Comparison of ENCODE assay signal across 7 mouse cellular contexts in genomic region chr8:47411994-47412695, GRCm38 (mm10). TPM values are rescaled to one million over a fixed set of nuclear protein-coding genes. Genes with fewer than 3 reads are reported as not detected.
A peak's percentile ranks its signal among the peaks of the same experiment; 100 is the strongest.
DNase-seq lines count a peak whose midpoint lies in the region; ATAC-seq and TF ChIP-seq lines count a peak whose summit lies in the region.

No protein-coding gene starts in this region.

- peak; percentile 25 for DNase-seq in ES-E14 (ENCODE audit: low read depth, low spot score)
- DNase-seq in brain, embryonic 14.5 days (ENCODE audit: low read depth): peak; percentile 23
- no peak for DNase-seq in heart, postnatal 0 days (ENCODE audit: low spot score)
- DNase-seq in limb, embryonic 11.5 days (ENCODE audit: low spot score): peak; percentile 61
- no peak for DNase-seq in c-Kit-positive CD71-positive TER-119-positive erythroid progenitor cells, embryonic 14.5 days (ENCODE audit: low spot score)
- DNase-seq in right cerebral cortex, postnatal 14 days: no peak

- H3K9me3 ChIP-seq in ES-E14 (ENCODE audit: control insufficient read depth, insufficient read depth, low read depth, low read length): no peaks in the 10 kb centered on the region
- H3K9me3 ChIP-seq in heart, postnatal 0 days (replicated peaks; ENCODE audit: control insufficient read depth, low read length): no peaks in the 10 kb centered on the region
- no peaks in the 10 kb centered on the region for H3K9me3 ChIP-seq in limb, embryonic 11.5 days (ENCODE audit: control insufficient read depth, low read length)
- H3K9me3 ChIP-seq in midbrain, embryonic 15.5 days: no peaks in the 10 kb centered on the region

- no peaks in the 10 kb centered on the region for H3K4me1 ChIP-seq in ES-E14 (ENCODE audit: control insufficient read depth in 2 of 2, insufficient read depth in 2 of 2, low read length in 2 of 2, poor library complexity in 1 of 2)
- 0 out of 2 replicates have a peak, but pooled peaks cover 4% of the 10 kb centered on the region for H3K4me1 ChIP-seq in heart, postnatal 0 days (ENCODE audit: control insufficient read depth, insufficient read depth)
- peaks cover 10% of the 10 kb centered on the region; the same call in 1 of the 2 replicates for H3K4me1 ChIP-seq in limb, embryonic 11.5 days (ENCODE audit: control insufficient read depth, insufficient read depth, low read length)
- peaks cover 22% of the 10 kb centered on the region for H3K4me1 ChIP-seq in midbrain, embryonic 15.5 days

- 2% methylated on average over 41 of the region's 43 CpGs for WGBS in heart, postnatal 0 days
- under 1% methylated on average over 43 of the region's 43 CpGs for WGBS in limb, embryonic 11.5 days
- WGBS in midbrain, embryonic 15.5 days: under 1% methylated on average over 43 of the region's 43 CpGs

- in situ Hi-C loops in ES-E14 (cut with MboI; ENCODE audit: low sequenced_read_pairs in 2 of 2, unreplicated experiment in 2 of 2): no loop called here

- peak overlapping the region; percentile 54; the same call in 1 of the 2 replicates for H3K9ac ChIP-seq in ES-E14 (ENCODE audit: insufficient read depth, low read depth, low read length, poor library complexity, severe bottlenecking)
- peak overlapping the region; percentile 60 for H3K9ac ChIP-seq in heart, postnatal 0 days (replicated peaks; ENCODE audit: low read depth, low read length)
- no peak overlapping the region for H3K9ac ChIP-seq in limb, embryonic 11.5 days (ENCODE audit: low read length)
- peak overlapping the region; percentile 10; the same call in 1 of the 2 replicates for H3K9ac ChIP-seq in midbrain, embryonic 15.5 days

- no peak for TF ChIP-seq CTCF in brain, embryonic 14.5 days (IDR thresholded peaks at IDR 0.05; ENCODE audit: borderline replicate concordance, extremely low read depth, insufficient read depth, insufficient read length)
- TF ChIP-seq CTCF in heart, postnatal 0 days (IDR thresholded peaks at IDR 0.05; ENCODE audit: low read depth): no peak

- no peak for TF ChIP-seq POLR2A in brain, embryonic 14.5 days (IDR thresholded peaks at IDR 0.05; ENCODE audit: borderline replicate concordance, extremely low read depth, insufficient read depth, insufficient read length, poor library complexity, severe bottlenecking)

- no peak overlapping the region for H3K27ac ChIP-seq in ES-E14 (ENCODE audit: insufficient read depth, low read depth, low read length, poor library complexity, severe bottlenecking)
- 0 out of 2 replicates have a peak overlapping the region, but pooled peaks have one; percentile 63 for H3K27ac ChIP-seq in heart, postnatal 0 days (ENCODE audit: low read depth)
- H3K27ac ChIP-seq in limb, embryonic 11.5 days (replicated peaks; ENCODE audit: low read depth, low read length): no peak overlapping the region
- H3K27ac ChIP-seq in midbrain, embryonic 15.5 days: no peak overlapping the region

- H3K4me3 ChIP-seq in ES-E14 (ENCODE audit: insufficient read depth in 1 of 2, low read depth in 1 of 2, low read length in 2 of 2, poor library complexity in 1 of 2, severe bottlenecking in 1 of 2): peak overlapping the region; percentile 81 to 83
- peak overlapping the region; percentile 78 for H3K4me3 ChIP-seq in heart, postnatal 0 days (ENCODE audit: low read depth, low read length)
- peak overlapping the region; percentile 56 for H3K4me3 ChIP-seq in limb, embryonic 11.5 days (ENCODE audit: low read depth, low read length)
- H3K4me3 ChIP-seq in midbrain, embryonic 15.5 days: peak overlapping the region; percentile 52

- H3K4me2 ChIP-seq in heart, postnatal 0 days (ENCODE audit: low read depth, low read length): peak overlapping the region; percentile 78
- peak overlapping the region; percentile 93 for H3K4me2 ChIP-seq in limb, embryonic 11.5 days (ENCODE audit: low read depth, severe bottlenecking)
- peak overlapping the region; percentile 98 for H3K4me2 ChIP-seq in midbrain, embryonic 15.5 days

- H3K27me3 ChIP-seq in heart, postnatal 0 days (ENCODE audit: control insufficient read depth, insufficient read depth, low read length): peaks cover 50% of the 10 kb centered on the region
- H3K27me3 ChIP-seq in limb, embryonic 11.5 days (ENCODE audit: control insufficient read depth, insufficient read depth, low read length): peaks cover 51% of the 10 kb centered on the region
- H3K27me3 ChIP-seq in midbrain, embryonic 15.5 days (replicated peaks): peaks cover 62% of the 10 kb centered on the region

- ATAC-seq in heart, postnatal 0 days (ENCODE audit: insufficient read depth, low read depth): peak; percentile 2; the same call in 1 of the 2 replicates
- no peak for ATAC-seq in limb, embryonic 11.5 days (ENCODE audit: insufficient number of reproducible peaks, low FRiP score, low TSS enrichment, low read depth)
- peak; percentile 55; the same call in 1 of the 2 replicates for ATAC-seq in midbrain, embryonic 15.5 days (replicated peaks)

- no peaks in the 10 kb centered on the region for H3K36me3 ChIP-seq in ES-E14 (ENCODE audit: control insufficient read depth, insufficient read depth, low read length, poor library complexity, severe bottlenecking)
- H3K36me3 ChIP-seq in heart, postnatal 0 days (replicated peaks; ENCODE audit: control insufficient read depth, insufficient read depth, low read length): no peaks in the 10 kb centered on the region
- H3K36me3 ChIP-seq in limb, embryonic 11.5 days (ENCODE audit: control insufficient read depth, insufficient read depth, low read length): no peaks in the 10 kb centered on the region
- no peaks in the 10 kb centered on the region for H3K36me3 ChIP-seq in midbrain, embryonic 15.5 days (replicated peaks)

- TF ChIP-seq EP300 in heart, postnatal 0 days (IDR thresholded peaks at IDR 0.05; ENCODE audit: low read depth): no peak

TF ChIP-seq in ES-E14, 5 proteins besides CTCF, POLR2A, EP300 and RAD21:
- TF ChIP-seq ZC3H11A (IDR thresholded peaks at IDR 0.05; ENCODE audit: borderline replicate concordance, low read depth, low read length): no peak
- TF ChIP-seq MAFK (IDR thresholded peaks at IDR 0.05; ENCODE audit: insufficient read depth, low read depth, low read length): no peak
- TF ChIP-seq CHD2 (IDR thresholded peaks at IDR 0.05; ENCODE audit: low read depth, low read length): no peak
- TF ChIP-seq ZNF384 (IDR thresholded peaks at IDR 0.05; ENCODE audit: low read depth, low read length): no peak
- TF ChIP-seq HCFC1 (IDR thresholded peaks at IDR 0.05; ENCODE audit: borderline replicate concordance, insufficient read depth, low read length): no peak

RNA-seq across cellular contexts. Expression of gene Stox2, which starts 34.0 kb away (rescaled TPM):
- total RNA-seq in ES-E14 (2012; rRNA removed): 6.8 and 8.2 TPM in 2 replicates
- 23.8 and 44.9 TPM in 2 replicates for polyA plus RNA-seq in brain, embryonic 14.5 days (2012; rRNA removed)
- 12.7 and 18.2 TPM in 2 replicates for total RNA-seq in heart, postnatal 0 days (2014; rRNA removed; ENCODE audit: low replicate concordance)
- 4.5 and 6.2 TPM in 2 replicates for polyA plus RNA-seq in heart, postnatal 0 days (2015; fragmentation: Nextera tagmentation; extraction: Ambion mirVana)
- 18.5 and 21.5 TPM in 2 replicates for polyA plus RNA-seq in limb, embryonic 11.5 days (2014; fragmentation: Nextera tagmentation; extraction: Ambion mirVana)
- polyA plus RNA-seq in midbrain, embryonic 15.5 days (2015; fragmentation: Nextera tagmentation; extraction: Ambion mirVana): 51.3 and 51.9 TPM in 2 replicates

Comparison
In these comparisons a context has a peak if more than half of its experiments do, and no peak if none do; other contexts are left out.
1. DNase-seq: peak in ES-E14 (single experiment), brain, embryonic 14.5 days (single experiment) and limb, embryonic 11.5 days (single experiment); none in heart, postnatal 0 days (single experiment), c-Kit-positive CD71-positive TER-119-positive erythroid progenitor cells, embryonic 14.5 days (single experiment) and right cerebral cortex, postnatal 14 days (single experiment).
2. Peak in every context shown above with its lines, with median percentiles within 50 percentile points of each other: H3K4me3 ChIP-seq and H3K4me2 ChIP-seq.